Mouse (Mus musculus): ENCODE results near the gene Hs3st6.
"Not testable (repeated sequence)": the region's sequence is repeated elsewhere in the genome, so short reads cannot be mapped to it uniquely, and the experiment has no call there.

The Hs3st6 gene

GRCm38 (mm10) chr17:24752415-24753394 lies at the start of gene Hs3st6:
Hs3st6 (plus strand) TSS chr17:24752988.
- no peak for DNase-seq (ENCODE audit: low spot score in 2 of 2)

- no peak for DNase-seq (ENCODE audit: low spot score in 2 of 2)
These were observed 47.0 kb upstream of the Hs3st6 start for GRCm38 (mm10) chr17:24705821-24706220.

GRCm38 (mm10) chr17:24706982-24707800 lies 45.6 kb upstream of the Hs3st6 start, which contains the start of gene Tbl3:
Tbl3 (minus strand) TSS chr17:24707660.
- peak; percentile 88 to 92 for DNase-seq (ENCODE audit: low spot score in 2 of 2)

GRCm38 (mm10) chr17:24707801-24708425 lies 44.9 kb upstream of the Hs3st6 start:
- no peak for DNase-seq (ENCODE audit: low spot score in 2 of 2)

GRCm38 (mm10) chr17:24708646-24709045 lies 44.1 kb upstream of the Hs3st6 start:
- DNase-seq (ENCODE audit: low spot score in 2 of 2), result no peak

- DNase-seq (ENCODE audit: low spot score in 2 of 2), result no peak
These were observed 37.2 kb upstream of the Hs3st6 start for GRCm38 (mm10) chr17:24715556-24715955.

- no peak for DNase-seq (ENCODE audit: low spot score in 2 of 2)
These were observed 36.6 kb upstream of the Hs3st6 start for GRCm38 (mm10) chr17:24716166-24716682.

GRCm38 (mm10) chr17:24717943-24718342 lies 34.8 kb upstream of the Hs3st6 start, which contains the start of the genes Rnf151 and Rps2:
Rnf151 (minus strand) TSS chr17:24718063.
Rps2 (plus strand) TSS chr17:24718116.
- no peak for DNase-seq (ENCODE audit: low spot score in 2 of 2)

- not testable (repeated sequence) for DNase-seq (ENCODE audit: low spot score in 2 of 2)
These were observed 33.9 kb upstream of the Hs3st6 start for GRCm38 (mm10) chr17:24718938-24719337.

- peak; percentile 94 to 98 for DNase-seq (ENCODE audit: low spot score in 2 of 2)
These were observed 33.1 kb upstream of the Hs3st6 start for GRCm38 (mm10) chr17:24719494-24720222.

- not testable (repeated sequence) for DNase-seq (ENCODE audit: low spot score in 2 of 2)
These were observed 32.2 kb upstream of the Hs3st6 start for GRCm38 (mm10) chr17:24720616-24721015.

GRCm38 (mm10) chr17:24721383-24721955 lies 31.3 kb upstream of the Hs3st6 start:
- DNase-seq (ENCODE audit: low spot score in 2 of 2), result not testable (repeated sequence)

- DNase-seq (ENCODE audit: low spot score in 2 of 2), result no peak
These were observed 30.4 kb upstream of the Hs3st6 start for GRCm38 (mm10) chr17:24722220-24722924.

GRCm38 (mm10) chr17:24723122-24723880 lies 29.5 kb upstream of the Hs3st6 start:
- DNase-seq (ENCODE audit: low spot score in 2 of 2), result no peak

GRCm38 (mm10) chr17:24723881-24724180 lies 29.0 kb upstream of the Hs3st6 start:
- no peak for DNase-seq (ENCODE audit: low spot score in 2 of 2)

- DNase-seq (ENCODE audit: low spot score in 2 of 2), result peak; percentile 94 to 96
These were observed 28.6 kb upstream of the Hs3st6 start, which contains the start of gene Ndufb10 for GRCm38 (mm10) chr17:24724184-24724583. Ndufb10 (minus strand) TSS chr17:24724478.

GRCm38 (mm10) chr17:24725637-24726390 lies 27.0 kb upstream of the Hs3st6 start:
- no peak for DNase-seq (ENCODE audit: low spot score in 2 of 2)

GRCm38 (mm10) chr17:24727618-24728017 lies 25.2 kb upstream of the Hs3st6 start, which contains the start of gene Rpl3l:
Rpl3l (plus strand) TSS chr17:24727820.
- DNase-seq (ENCODE audit: low spot score in 2 of 2), result no peak

Data from urinary bladder, postnatal 36 days (tissue).